Mouse (Mus musculus) left cerebral cortex, adult 8-10 months (tissue): ENCODE results near the gene Smarcb1. TPM values are rescaled to one million over a fixed set of nuclear protein-coding genes. Genes with fewer than 3 reads are reported as not detected.

Experiments used
- DNase-seq, 2 experiments: peaks; one replicate each; pipeline ENCODE4 v3.0.0; 2022; ENCODE audit warnings: low spot score in 2 of 2
- total RNA-seq, 4 experiments: library from RNA; stranded (reverse); gene quantifications; 2 replicates each; pipeline ENCODE4 v1.2.4; 2022

Smarcb1 gene
- 10 to 100 TPM; 85.8 to 88.5 (median 86.4) TPM for total RNA-seq

DNA sequence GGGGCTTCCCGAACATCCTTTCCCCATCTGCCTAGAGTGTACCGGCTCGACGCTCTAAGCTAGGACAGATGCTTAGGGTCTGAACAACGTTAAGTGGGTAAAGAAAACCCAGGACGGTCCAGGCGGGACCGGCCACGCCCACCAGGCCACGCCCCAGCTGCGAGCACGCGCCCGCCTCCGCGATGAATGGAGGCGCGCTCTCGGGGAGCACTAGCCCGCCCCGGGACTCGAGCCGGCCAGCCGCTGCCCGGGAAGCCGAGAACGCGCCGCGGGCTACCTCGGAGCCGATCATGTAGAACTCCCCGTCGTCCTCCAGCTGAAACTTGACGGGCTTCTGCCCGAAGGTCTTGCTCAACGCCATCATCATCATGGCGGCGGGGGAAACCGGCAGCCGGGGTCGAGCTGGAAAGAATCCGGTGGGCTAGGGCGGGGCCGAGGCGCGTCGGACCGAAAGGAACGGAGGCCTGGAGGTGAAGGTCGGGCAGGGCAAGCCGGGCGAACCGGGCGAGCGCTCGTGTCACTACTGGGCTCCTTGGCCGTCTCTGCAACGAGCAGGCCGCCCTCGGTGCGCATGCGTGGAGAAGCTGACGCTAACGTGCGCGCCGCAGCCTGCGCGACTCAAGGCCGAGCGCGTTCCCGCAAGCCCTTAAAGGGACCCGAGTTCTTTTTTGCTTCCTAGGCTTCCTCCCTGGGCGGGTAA lies at the start of gene Smarcb1:
Smarcb1 (minus strand) TSS at position 592 of the 700 bp plus-strand sequence.
- DNase-seq, result peak; percentile 90 to 91

DNA sequence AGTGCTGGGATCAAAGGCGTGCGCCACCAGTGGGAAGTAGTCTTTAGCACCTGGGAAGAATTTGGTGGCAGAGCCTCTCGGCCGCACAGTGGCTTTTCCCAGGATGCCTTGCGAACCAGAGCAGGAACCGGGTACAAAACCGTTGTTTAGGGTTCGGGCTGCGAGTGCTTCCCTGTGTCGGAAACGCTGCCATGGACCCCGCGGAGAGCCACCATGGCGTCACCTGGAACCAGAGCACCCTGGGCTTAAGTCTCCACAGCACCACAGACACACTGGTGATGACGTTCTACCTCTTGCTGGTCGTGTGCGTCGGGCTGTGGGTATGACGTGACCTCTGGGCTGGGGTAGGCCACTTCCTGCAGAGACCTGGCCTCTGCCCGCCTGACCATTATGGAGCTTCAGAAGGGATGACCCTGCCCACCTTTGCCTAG lies 33.0 kb upstream of the Smarcb1 start, which contains the start of gene Gm5134:
Gm5134 (plus strand) TSS at position 134 of the 431 bp plus-strand sequence.
- DNase-seq, result no peak

DNA sequence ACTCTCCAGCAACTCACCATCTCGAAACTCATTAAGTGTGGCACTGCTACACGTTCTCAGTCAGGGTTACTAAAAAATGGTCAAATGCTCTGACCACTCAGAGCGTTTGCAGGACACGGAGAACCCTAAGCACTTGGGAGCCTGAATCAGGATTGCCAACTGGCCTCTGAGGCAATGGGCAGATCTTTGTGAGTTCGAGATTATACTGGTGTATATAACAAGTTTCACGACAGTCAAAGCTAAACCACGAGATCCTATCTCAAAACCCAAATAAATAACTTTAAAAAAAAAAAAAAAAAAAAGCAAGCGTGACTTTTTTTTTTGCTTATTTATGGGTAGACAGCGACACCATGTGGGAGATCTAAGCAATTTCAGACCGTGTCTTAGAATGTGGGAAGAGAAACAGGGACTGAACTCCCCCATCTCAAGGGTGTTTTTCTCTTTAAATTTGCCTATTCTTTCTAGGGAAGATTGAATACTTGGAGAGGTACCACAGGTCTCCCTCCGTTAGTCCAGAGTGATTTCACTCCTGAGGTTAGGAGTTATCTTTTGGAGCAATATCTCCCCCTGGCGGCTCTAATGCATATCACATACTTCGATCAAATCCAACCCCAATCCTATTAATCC lies 30.1 kb upstream of the Smarcb1 start:
- no peak for DNase-seq

DNA sequence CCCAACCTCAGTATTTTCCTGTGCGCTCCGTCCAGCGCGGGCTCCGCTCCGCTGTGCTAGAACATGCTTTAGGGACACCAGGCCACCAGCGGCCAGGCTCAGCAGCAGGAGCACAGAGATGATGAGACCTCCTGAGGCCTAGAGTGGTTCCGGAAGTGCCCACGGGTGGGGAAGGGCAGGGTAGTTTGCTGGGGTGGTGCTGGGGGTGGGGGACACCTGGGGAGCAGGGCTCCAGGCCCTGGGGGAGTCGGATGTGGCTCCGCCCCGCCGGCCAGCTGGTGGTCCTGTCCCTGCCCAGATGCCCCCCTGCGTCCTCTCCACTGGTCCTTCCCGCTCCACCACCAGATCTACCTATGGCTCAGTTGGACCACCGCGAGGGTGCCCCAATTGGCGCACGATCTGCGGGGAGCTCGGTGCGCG lies 29.4 kb upstream of the Smarcb1 start:
- no peak for DNase-seq

DNA sequence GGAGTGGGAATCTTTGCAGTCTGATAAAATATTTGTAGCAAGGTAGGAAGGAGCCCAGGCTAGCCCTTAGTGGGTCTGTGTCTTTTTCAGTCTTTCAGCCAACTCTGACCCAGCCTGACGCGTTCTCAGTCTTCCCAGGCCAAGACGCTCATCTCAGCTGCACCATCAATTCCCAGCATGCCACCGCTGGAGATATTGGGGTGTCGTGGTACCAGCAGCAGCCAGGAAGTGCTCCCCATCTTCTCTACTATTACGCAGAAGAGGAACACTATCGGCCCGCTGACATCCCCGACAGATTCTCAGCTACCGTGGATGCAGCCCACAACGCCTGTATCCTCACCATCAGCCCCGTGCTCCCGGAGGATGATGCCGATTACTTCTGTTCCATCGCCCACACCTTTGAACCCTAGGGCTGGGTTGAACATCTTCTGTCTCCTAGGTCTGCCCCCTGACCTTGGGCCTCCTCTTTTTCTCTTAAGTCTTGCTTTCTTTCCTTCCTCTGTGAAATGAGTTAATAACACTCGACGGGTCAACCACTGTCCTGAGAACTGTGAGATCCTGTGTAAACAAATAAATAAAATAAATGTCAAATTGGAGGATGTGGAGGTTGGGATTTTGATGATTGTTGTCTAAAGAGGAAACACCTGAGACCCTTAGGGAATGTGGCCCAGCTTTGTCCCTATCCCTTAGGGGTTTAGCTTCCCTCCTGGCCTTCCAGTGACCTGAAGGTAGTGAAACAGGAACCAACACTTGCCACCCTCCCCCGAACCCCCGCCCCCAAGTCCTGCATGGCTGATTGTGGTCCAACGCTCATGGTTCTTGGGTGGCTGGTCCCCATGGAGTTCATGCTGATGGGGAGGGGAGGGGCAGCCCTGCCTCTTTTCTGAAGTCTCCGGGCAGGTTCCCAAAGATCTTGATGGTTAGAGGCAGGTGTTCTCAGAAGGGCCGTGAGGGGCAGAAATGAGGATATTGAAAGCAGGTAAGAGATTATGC lies 27.9 kb upstream of the Smarcb1 start:
- DNase-seq, result no peak

DNA sequence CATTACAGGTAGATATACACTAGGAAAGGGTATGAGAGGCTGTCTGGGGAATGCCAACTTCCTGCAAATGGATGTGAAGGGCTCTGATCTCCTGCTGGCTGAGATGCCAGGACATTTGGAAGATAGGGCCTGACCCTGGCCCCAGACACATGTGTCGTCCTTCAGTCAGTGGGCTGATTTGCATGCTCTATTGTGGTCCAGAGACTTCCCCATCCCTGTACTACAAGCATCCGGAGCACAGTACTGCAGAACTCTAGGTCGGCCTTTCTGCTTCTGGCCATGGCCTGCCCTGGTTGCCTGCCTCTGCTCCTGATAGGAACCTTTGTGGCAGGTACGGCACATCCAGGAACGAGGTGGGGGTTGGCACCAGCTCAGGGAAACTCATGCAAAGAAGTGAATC lies 26.7 kb upstream of the Smarcb1 start:
- DNase-seq, result no peak

DNA sequence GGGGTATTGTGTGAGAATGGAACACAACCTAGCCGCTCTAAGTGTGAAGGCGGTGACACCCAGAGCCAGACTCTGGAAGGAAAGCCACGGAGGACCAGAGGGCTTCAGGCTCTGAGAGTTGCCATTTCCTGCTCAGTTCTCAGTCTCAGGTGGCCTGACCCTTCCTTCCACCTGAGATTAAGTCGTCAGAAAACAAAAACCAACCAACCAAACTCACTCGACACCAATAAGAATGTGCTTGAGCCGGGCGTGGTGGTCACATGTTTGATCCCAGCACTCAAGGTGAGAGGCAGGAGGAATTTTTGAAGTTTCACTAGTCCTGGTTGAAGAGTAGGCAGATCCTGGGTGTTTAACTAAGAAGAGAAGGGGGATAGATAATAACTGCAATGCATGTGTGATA lies 24.5 kb upstream of the Smarcb1 start:
- DNase-seq, result no peak

DNA sequence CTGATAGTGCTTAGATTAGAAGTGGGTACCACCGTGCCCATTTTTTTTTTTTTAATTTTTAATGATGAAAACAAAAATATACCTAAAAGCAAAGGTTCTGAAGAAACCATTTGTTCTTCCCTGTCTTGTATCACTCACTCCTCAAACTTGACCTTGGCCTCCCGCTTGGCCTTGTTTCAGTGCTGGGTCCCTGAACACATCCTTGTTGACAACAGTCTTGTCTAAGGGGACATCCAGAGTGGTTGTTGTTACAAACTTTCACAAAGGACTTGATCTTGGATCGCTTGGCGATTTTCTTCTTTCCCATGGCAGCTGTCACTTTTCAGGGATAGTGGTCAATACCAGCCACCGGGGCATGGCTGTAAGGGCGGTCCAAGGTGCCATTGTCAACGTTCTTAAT lies 23.8 kb upstream of the Smarcb1 start:
- no peak for DNase-seq

DNA sequence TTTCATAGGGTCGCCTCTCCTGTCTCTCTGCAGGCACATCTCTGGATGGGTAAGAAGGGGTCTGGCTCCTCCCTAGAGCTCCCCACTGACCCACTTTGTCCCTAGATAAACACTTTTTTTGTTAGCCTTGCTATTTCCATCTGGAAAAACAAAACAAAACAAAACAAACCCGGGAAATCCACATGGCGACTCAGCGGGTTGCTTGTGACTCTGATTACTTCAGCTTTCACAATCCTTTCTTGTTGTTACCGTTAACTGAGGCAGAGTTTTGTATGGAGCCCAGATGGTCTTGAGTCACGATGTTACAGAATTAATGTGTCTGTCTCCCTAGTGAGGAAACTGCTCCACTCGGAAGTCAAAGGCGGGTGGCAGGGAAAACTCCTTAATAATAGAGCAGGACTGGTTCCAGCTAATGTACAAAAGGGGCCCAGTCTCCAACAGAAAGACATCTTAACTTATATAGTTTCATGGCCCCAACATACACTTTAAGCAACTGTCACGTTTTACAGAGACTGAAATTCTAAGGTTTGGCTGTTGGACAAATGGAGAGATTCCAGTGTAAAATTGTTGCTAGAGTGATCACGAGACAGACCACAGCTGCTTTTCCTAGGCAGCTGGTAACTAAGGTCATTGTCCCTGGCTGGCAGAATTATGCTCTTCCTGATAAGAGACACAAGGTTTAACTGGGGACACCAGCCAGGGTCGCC lies 22.8 kb upstream of the Smarcb1 start:
- DNase-seq, result no peak

DNA sequence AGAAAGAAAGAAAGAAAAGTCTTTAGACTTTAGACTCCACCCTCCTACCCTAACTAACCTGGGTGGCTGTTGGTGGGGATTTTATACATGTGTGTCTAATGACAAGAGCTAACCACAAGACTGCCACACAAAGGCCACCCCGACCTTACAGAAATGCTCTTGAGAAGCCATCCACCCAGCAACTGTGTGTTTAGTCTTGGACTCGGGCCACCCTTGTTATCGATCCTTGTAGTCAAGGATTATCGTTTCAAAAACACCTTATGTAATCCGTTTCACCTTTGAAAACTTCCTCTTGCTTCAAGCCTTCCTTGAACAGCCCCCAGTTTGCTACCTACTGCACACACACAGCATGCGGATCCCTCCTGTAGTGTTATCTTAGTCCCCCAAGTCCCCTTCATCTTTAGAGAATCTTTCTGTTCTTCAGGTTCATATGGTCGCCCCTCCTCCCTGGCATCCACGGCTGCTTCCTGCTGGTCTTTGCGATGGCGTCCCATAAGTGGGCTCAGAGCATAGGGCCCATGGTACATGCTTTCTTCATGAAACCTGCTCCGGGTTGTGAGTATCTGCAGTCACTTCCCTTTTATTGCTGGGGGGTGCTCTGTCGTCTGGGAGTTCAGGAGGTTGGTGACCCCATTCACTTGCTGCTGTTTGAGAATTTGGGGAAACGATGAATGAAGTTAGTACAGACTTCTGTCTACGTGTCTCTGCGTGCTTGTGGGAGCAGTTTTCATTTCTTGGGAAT lies 21.5 kb upstream of the Smarcb1 start, which contains the start of gene Vpreb3:
Vpreb3 (plus strand) TSS at position 322 of the 742 bp plus-strand sequence.
- DNase-seq, result no peak

DNA sequence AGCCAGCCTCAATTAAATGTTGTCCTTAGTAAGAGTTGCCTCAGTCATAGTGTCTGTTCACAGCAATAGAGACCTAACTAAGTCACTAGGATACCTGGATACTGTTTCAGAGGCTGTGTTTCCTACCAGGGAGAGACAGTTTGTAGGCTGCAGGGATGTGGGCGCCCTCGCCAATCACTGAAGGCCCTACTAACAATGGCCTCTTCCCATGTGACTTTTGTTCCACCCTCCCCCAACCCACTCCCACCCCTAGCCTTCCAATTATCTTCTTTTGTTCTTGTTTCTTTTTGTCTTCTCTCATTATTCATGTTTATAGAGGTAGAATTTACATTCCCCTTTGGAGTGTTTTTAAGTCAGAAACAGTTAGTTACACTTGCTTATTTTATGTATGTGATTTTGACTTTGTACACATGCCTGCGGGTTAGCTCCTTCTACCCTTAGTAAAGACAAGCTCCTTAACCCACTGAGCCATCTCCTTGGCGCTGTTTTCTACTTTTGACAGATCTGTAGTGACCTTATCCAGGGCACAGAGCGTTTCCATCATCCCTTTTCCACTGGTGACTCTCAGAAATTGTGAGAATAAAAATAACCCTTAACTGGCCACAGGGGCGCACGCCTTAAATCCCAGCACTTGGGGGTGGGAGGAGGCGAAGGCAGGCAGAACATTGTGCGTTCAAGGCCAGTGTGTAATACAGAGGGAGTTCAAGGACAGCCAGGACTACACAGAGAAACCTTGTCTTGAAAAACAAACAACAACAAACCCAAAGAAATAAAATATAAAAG lies 19.8 kb upstream of the Smarcb1 start:
- no peak for DNase-seq

DNA sequence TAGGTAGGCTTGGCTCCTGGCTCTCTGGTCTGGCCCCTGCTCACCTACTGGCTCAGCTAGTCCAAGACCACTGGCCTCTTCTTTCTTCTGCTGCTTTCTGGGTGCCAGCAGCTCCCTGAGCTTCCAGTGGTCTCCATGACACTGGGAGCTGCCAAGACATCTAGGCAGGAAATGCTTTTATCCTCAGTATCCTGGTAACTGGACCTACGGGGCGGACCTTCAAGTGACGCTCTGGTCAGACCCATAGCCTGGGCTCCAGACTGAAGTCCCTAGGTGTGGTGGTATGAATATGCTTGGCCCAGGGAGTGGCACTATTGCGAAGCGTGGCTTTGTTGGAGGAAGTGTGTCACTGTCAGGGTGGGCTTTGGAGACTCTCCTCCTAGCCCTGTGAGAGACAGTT lies 19.1 kb upstream of the Smarcb1 start, which contains the start of gene Gm867:
Gm867 (minus strand) TSS at position 153 of the 400 bp plus-strand sequence.
- no peak for DNase-seq

DNA sequence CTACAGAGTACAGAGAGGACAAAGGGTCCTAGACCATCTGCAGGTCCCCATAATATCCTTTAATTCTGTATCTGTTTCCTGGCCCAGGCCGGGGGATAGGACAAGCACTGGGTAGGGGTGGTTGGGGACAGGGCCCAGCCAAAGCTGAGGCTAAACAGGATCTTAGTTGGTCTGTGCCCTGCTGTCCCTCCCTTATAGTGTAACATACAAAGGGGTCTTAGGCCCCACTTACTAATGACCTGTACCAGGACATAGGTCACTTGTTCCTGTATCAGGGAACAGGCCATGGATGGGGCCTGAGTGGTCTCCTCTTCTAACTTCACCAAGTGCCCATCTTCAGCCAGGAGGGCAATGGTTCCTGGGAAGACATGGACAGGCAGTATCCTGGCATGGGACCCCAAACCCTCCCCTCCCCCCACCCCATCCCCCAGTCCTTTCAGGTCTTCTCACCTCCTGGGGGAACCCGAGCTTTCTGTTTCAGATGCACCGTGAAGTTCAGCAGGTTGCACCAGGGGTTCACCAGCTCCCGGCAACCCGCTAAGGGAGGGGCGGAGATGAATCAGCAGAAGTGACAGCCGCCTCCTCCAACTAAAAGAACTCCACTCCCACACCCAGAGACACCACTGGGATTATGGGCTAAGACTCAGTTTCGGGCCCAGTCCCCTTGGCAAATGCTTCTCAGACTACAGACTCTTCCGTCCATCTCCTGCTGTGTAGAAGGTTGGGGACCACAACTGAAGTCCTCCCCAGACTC lies 18.2 kb upstream of the Smarcb1 start:
- DNase-seq, result peak in 1 of 2 experiments; percentile 47

DNA sequence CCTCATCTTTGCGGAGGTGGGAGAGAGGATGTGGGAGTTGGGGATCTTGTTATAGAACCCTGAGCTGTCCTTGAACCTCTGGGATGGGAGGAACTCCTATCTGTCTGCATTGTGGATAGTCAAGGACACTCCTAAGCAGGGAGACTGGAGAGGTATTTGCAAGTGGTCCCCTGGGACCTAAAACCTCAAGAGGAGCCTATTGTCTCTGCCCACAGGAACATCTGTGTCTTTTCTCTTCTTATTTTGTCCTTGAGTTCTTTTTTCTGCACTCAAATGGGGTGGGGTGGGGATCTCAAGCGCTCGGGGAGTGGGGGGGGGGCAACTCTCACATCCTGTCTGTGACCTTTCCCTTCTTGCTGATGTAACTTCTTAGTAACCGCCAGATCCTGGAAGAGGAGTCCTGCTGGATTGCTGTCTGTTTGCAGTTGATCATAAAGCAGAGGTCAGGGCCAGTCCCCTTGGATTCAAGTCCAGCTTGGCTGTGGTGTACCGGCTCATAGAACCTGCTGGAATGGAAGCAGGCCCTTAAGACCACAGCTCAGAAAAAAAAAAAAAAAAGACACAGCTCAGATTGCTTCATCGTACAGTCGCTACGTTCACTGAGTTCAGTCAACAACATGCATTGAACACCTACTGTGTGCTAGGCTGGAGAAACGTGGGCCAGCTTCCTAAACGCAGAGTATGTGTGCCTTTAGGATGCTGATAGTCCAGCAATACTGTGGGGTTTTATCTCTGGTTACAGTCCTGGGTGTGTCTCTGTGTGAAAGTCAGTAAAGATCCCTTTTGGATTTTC lies 16.6 kb upstream of the Smarcb1 start:
- no peak for DNase-seq

DNA sequence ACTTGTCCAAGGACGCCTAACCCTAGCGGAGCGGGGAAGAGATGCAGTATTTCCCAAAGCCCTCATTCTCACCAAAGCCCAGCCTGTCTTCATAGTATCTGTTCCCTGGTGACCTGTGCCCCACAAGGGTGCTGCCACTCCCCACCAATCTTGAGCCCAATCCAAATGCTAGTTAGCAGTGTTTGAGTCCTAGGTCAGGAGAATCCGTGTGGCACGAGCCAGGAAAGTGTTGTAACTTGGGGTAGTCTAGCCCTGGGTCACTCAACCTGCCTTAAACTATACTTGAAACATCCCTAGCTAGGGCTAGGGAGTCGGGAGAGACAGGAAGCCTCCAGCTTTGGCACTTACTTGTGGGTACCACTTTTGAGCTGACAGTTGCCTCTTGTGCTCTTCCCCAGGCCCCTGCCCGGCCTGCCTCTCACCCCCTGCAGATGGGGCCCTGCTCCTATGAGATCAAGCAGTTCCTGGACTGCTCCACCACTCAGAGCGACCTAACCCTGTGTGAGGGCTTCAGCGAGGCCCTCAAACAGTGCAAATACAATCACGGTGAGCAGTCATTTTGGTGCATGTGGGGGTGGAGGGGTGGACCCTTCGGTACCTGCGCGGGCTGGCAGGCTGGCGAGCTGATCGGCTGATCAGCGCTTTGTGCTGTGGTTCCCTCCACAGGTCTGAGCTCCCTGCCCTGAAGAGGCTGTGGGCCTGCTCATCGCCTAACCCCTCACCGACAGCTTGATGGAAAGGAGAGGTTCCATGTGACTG lies 15.7 kb upstream of the Smarcb1 start:
- no peak for DNase-seq

DNA sequence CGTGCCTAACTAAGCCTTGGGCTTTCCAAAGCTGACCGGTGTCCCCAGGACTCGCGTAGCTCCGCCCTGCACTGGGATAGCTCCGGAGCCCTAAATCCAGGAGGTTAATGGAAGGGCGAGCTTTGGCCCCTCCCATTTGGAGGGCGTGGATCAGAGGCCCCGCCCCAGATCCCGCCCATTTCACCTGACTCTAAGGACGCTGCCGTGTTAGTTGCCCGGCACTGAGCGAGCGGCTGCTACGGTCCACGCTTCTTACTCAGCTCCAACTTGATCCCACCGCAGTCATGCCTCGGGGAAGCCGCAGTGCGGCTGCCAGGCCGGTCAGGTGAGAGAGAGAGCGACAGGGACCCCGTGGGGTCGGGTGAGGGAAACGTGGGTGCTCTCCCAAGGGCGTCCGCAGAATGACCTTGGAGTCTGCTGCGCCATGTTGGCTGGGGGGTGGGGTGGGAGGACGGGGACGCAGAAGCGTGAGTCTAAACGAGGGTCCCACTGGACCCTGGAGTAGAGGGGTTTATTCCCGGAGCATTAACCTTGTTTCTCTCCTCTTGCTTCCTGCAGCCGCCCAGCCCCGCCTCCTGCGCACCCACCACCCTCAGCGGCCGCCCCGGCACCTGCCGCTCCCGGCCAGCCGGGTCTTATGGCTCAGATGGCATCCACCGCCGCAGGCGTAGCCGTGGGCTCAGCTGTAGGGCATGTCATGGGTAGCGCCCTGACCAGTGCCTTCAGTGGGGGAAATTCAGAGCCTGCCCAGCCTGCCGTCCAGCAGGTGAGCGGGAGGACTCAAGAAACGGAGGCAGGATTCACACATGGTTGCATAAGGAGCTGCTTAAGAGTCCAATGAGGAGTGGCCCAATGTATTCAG lies 14.5 kb upstream of the Smarcb1 start, which contains the start of gene Mmp11:
Mmp11 (minus strand) TSS at position 817 of the 862 bp plus-strand sequence.
- peak; percentile 69 to 72 for DNase-seq
